ENCODE assay signal across 7 mouse cellular contexts in genomic region chr19:21271741-21272654, GRCm38 (mm10). TPM values are rescaled to one million over a fixed set of nuclear protein-coding genes. Genes with fewer than 3 reads are reported as not detected.
A peak's percentile ranks its signal among the peaks of the same experiment; 100 is the strongest.
DNase-seq lines count a peak whose midpoint lies in the region; ATAC-seq lines count a peak whose summit lies in the region.

Gene Zfand5, plus strand, starts transcription at chr19:21272278.

- H3K4me1 ChIP-seq in embryonic facial prominence, embryonic 10.5 days, result peaks cover 17% of the 10 kb centered on the region
- H3K4me1 ChIP-seq in limb, embryonic 10.5 days, result peaks cover 10% of the 10 kb centered on the region; the same call in 1 of the 2 replicates
- H3K4me1 ChIP-seq in midbrain, embryonic 13.5 days (replicated peaks), result peaks cover 33% of the 10 kb centered on the region

- H3K4me2 ChIP-seq in midbrain, embryonic 13.5 days (replicated peaks), result peak within 1 kb of the TSS; percentile 81

- peaks cover 8% of the 10 kb centered on the region for H3K36me3 ChIP-seq in embryonic facial prominence, embryonic 10.5 days (replicated peaks)
- peaks cover 8% of the 10 kb centered on the region for H3K36me3 ChIP-seq in limb, embryonic 10.5 days
- H3K36me3 ChIP-seq in midbrain, embryonic 13.5 days, result peaks cover 5% of the 10 kb centered on the region

- H3K9ac ChIP-seq in midbrain, embryonic 13.5 days (replicated peaks), result peak within 1 kb of the TSS; percentile 98

- H3K27ac ChIP-seq in embryonic facial prominence, embryonic 10.5 days (replicated peaks), result peak within 1 kb of the TSS; percentile 99
- peak within 1 kb of the TSS; percentile 99 for H3K27ac ChIP-seq in limb, embryonic 10.5 days
- H3K27ac ChIP-seq in midbrain, embryonic 13.5 days, result peak within 1 kb of the TSS; percentile 100

- ATAC-seq in granulocyte monocyte progenitor cell, adult 5-6 weeks (replicated peaks; ENCODE audit: poor library complexity, severe bottlenecking), result peak; percentile 76
- ATAC-seq in midbrain, embryonic 13.5 days, result peak; percentile 96

- H3K27me3 ChIP-seq in embryonic facial prominence, embryonic 10.5 days (replicated peaks; ENCODE audit: low read depth, poor library complexity, severe bottlenecking), result no peaks in the 10 kb centered on the region
- H3K27me3 ChIP-seq in limb, embryonic 10.5 days (ENCODE audit: low read depth, poor library complexity, severe bottlenecking), result no peaks in the 10 kb centered on the region
- no peaks in the 10 kb centered on the region for H3K27me3 ChIP-seq in midbrain, embryonic 13.5 days

- DNase-seq in adrenal gland, postnatal 10 days, result peak; percentile 100
- DNase-seq in embryonic facial prominence, embryonic 10.5 days (ENCODE audit: low spot score), result peak; percentile 99
- DNase-seq in kidney, adult 11 months, result peak; percentile 97
- peak; percentile 99 for DNase-seq in limb, embryonic 10.5 days (ENCODE audit: low spot score)
- peak; percentile 99 for DNase-seq in spleen, adult 12 weeks (ENCODE audit: low spot score)

- under 1% methylated on average over 118 of the region's 118 CpGs for WGBS in embryonic facial prominence, embryonic 10.5 days
- WGBS in limb, embryonic 10.5 days, result under 1% methylated on average over 113 of the region's 118 CpGs
- under 1% methylated on average over 70 of the region's 118 CpGs for WGBS in midbrain, embryonic 13.5 days

- H3K9me3 ChIP-seq in embryonic facial prominence, embryonic 10.5 days, result no peaks in the 10 kb centered on the region
- no peaks in the 10 kb centered on the region for H3K9me3 ChIP-seq in limb, embryonic 10.5 days (replicated peaks)
- H3K9me3 ChIP-seq in midbrain, embryonic 13.5 days, result no peaks in the 10 kb centered on the region

- H3K4me3 ChIP-seq in embryonic facial prominence, embryonic 10.5 days, result peak within 1 kb of the TSS; percentile 92
- peak within 1 kb of the TSS; percentile 91 for H3K4me3 ChIP-seq in limb, embryonic 10.5 days
- H3K4me3 ChIP-seq in midbrain, embryonic 13.5 days (replicated peaks), result peak within 1 kb of the TSS; percentile 81

RNA-seq across cellular contexts. Expression of gene Zfand5, which starts in this region (rescaled TPM):
- 100 to 1,000 TPM; 146 to 210 TPM for total RNA-seq in adrenal gland, postnatal 10 days (2021)
- 96.3 and 99.2 TPM in 2 replicates for polyA plus RNA-seq in embryonic facial prominence, embryonic 10.5 days (2016; fragmentation: Nextera tagmentation; extraction: Ambion mirVana)
- total RNA-seq in granulocyte monocyte progenitor cell, adult 5-6 weeks (2014; fragmentation: Nextera tagmentation), result 47.5 and 67.5 TPM in 2 replicates
- total RNA-seq in granulocyte monocyte progenitor cell, adult 5-6 weeks (2017), result 89.0 and 111 TPM in 2 replicates
- 82.5 and 92.6 TPM in 2 replicates for polyA plus RNA-seq in limb, embryonic 10.5 days (2016; fragmentation: Nextera tagmentation; extraction: Ambion mirVana)
- 161 TPM in 2 replicates for polyA plus RNA-seq in midbrain, embryonic 13.5 days (2015; fragmentation: Nextera tagmentation; extraction: Ambion mirVana)

Comparison
In these comparisons a context has a peak if more than half of its experiments do, and no peak if none do; other contexts are left out.
1. Peak in every context shown above with its lines: DNase-seq, ATAC-seq, H3K4me3 ChIP-seq and H3K27ac ChIP-seq.